Mouse (Mus musculus) heart, embryonic 12.5 days (tissue): ENCODE data around the gene Pank1. TPM values are rescaled to one million over a fixed set of nuclear protein-coding genes. Genes with fewer than 3 reads are reported as not detected.

Experiments used
- ATAC-seq: fragments of 200-750 bp; cut with Nextera tagmentation; 2 replicates; pipeline ENCODE4 v1.8.0; 2017; ENCODE audit warnings: moderate TSS enrichment, moderate library complexity; ENCODE audit not compliant: insufficient number of reproducible peaks, low FRiP score
- H3K27ac ChIP-seq: fragments of 300-500 bp; sonication (generic); 2 replicates; pipeline ENCODE4 v1.5.1; 2016; ENCODE audit warnings: mild to moderate bottlenecking, moderate library complexity; ENCODE audit not compliant: poor library complexity, severe bottlenecking
- H3K27me3 ChIP-seq: fragments of 300-500 bp; sonication (generic); replicated peaks from 2 replicates; pipeline ENCODE4 v1.6.1; 2016; ENCODE audit warnings: mild to moderate bottlenecking, moderate library complexity
- H3K36me3 ChIP-seq: fragments of 300-500 bp; sonication (generic); 2 replicates; pipeline ENCODE4 v1.6.1; 2016; ENCODE audit warnings: mild to moderate bottlenecking, moderate library complexity
- H3K4me1 ChIP-seq: fragments of 300-500 bp; sonication (generic); replicated peaks from 2 replicates; pipeline ENCODE4 v1.6.1; 2016; ENCODE audit warnings: mild to moderate bottlenecking
- H3K4me2 ChIP-seq: fragments of 300-500 bp; sonication (generic); 2 replicates; pipeline ENCODE4 v1.6.1; 2016; ENCODE audit warnings: mild to moderate bottlenecking, moderate library complexity
- H3K4me3 ChIP-seq: fragments of 300-500 bp; sonication (generic); 2 replicates; pipeline ENCODE4 v1.5.1; 2016; ENCODE audit warnings: mild to moderate bottlenecking
- H3K9ac ChIP-seq: fragments of 300-500 bp; sonication (generic); 2 replicates; pipeline ENCODE4 v1.6.1; 2016; ENCODE audit warnings: mild to moderate bottlenecking, moderate library complexity
- H3K9me3 ChIP-seq: fragments of 300-500 bp; sonication (generic); replicated peaks from 2 replicates; pipeline ENCODE4 v1.6.1; 2016; ENCODE audit warnings: mild to moderate bottlenecking, moderate library complexity
- WGBS: fragments of 180-500 bp; shearing (Covaris S2); methylation state at CpG from one replicate; pipeline ENCODE4 v1.1.7; 2016; 5-methylcytosine and 5-hydroxymethylcytosine counted together
- polyA plus RNA-seq: library from polyadenylated mRNA; unstranded; fragments of >200 nt; fragmentation: Nextera tagmentation; extraction: Ambion mirVana; gene quantifications from 2 replicates; pipeline ENCODE4 v1.2.1, GENCODE M21; 2016

Pank1 gene
- polyA plus RNA-seq, 1 experiment from 2014 or later = 13.9 TPM

DNA sequence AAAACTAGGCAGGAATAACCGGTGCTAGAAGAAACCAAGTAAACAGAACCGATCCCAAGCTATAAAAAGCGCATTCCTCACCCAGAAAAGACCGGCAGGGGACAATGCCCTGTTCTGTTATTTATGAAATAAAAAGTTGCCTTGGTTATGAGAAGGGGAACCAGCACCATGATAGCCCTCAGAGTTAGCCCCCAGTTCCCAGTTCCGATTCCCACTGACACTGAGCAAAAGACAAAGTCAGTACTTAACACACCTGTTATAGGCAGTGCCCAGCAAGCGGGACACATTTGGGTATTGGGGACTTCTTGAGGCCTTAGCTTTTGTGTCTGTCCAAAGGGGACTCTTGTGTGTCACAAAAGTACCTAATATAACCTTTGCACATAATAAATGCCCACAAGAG, 369 bp upstream of the Pank1 start:
- H3K9ac ChIP-seq = peak overlapping the region; percentile 99
- peak overlapping the region; percentile 99 for H3K27ac ChIP-seq
- H3K4me3 ChIP-seq = peak overlapping the region; percentile 98
- H3K4me1 ChIP-seq = peaks cover 18% of the 10 kb centered on the region
- peak overlapping the region; percentile 82 for H3K4me2 ChIP-seq
- no peaks in the 10 kb centered on the region for H3K27me3 ChIP-seq
- whole genome bisulfite sequencing = 20% methylated on average over 6 of the region's 6 CpGs
- no peaks in the 10 kb centered on the region for H3K9me3 ChIP-seq
- no peaks in the 10 kb centered on the region for H3K36me3 ChIP-seq
- ATAC-seq = no peak

DNA sequence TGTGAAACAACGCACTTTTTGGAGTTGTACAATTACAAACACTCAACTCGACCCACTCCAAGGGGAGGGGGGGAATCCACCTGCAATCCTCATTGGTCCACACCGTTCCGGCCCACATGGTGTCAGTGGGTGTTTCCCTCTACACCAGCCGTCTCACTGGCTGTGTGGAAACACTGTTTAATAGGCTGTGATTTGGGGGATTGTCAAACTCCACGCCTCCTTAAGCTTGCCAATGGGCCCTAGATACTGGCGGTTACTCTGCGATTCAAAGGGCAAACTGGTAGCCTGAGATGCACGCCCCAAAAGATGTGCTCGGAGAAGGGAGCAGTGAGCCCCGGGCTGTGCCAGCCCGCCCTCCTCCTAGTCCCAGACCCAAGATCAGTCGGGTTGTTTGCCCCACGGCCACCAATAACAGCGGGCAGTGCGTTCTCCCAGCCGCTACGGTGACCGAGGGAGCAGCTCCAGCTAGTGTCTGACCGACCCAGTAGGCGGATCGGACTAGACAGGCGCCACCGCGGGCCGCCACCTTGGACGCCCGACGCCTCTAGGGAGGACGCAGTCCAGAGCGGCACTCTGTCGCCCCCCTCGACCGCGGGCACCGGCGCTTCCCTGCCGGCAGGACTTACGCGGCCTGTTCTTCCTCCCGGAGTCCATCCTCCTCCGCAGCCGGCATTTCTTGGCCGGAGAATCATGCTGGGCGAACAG, 1.2 kb downstream of the Pank1 start:
- H3K4me1 ChIP-seq = peaks cover 18% of the 10 kb centered on the region
- under 1% methylated on average over 39 of the region's 45 CpGs for WGBS
- peak; percentile 95 for ATAC-seq
- H3K4me3 ChIP-seq = peak overlapping the region; percentile 98
- H3K27ac ChIP-seq = peak overlapping the region; percentile 99
- no peaks in the 10 kb centered on the region for H3K9me3 ChIP-seq
- peak overlapping the region; percentile 82 for H3K4me2 ChIP-seq
- peak overlapping the region; percentile 99 for H3K9ac ChIP-seq
- no peaks in the 10 kb centered on the region for H3K27me3 ChIP-seq
- H3K36me3 ChIP-seq = no peaks in the 10 kb centered on the region

- H3K36me3 ChIP-seq = no peaks in the 10 kb centered on the region
- no peaks in the 10 kb centered on the region for H3K9me3 ChIP-seq
- 0 out of 2 replicates have a peak overlapping the region, but pooled peaks have one; percentile 8 for H3K4me3 ChIP-seq
- H3K27ac ChIP-seq = no peak overlapping the region
- 61% methylated on average over 7 of the region's 7 CpGs for WGBS
- ATAC-seq = no peak
- H3K27me3 ChIP-seq = no peaks in the 10 kb centered on the region
- H3K4me2 ChIP-seq = peak overlapping the region; percentile 40
- no peak overlapping the region for H3K9ac ChIP-seq
- H3K4me1 ChIP-seq = peaks cover 18% of the 10 kb centered on the region
These were observed 2.6 kb downstream of the Pank1 start for GRCm38 (mm10) chr19:34876676-34877075.

- Histone ChIP-seq H3K9me3 (no peaks in the 10 kb centered on the region), H3K4me3 (no peak overlapping the region), H3K27me3 (no peaks in the 10 kb centered on the region), H3K4me2 (no peak overlapping the region), H3K27ac (no peak overlapping the region), H3K9ac (no peak overlapping the region), H3K4me1 (peaks cover 8% of the 10 kb centered on the region; the same call in 1 of the 2 replicates), H3K36me3 (no peaks in the 10 kb centered on the region)
- 72% methylated on average over 3 of the region's 3 CpGs for WGBS
- no peak for ATAC-seq
These were observed 9.9 kb downstream of the Pank1 start for GRCm38 (mm10) chr19:34869375-34869774.

- 84% methylated on average over 8 of the region's 8 CpGs for WGBS
- no peak overlapping the region for H3K27ac ChIP-seq
- H3K36me3 ChIP-seq = no peaks in the 10 kb centered on the region
- H3K9ac ChIP-seq = no peak overlapping the region
- H3K4me1 ChIP-seq = peaks cover 8% of the 10 kb centered on the region; the same call in 1 of the 2 replicates
- no peaks in the 10 kb centered on the region for H3K9me3 ChIP-seq
- no peak for ATAC-seq
- no peaks in the 10 kb centered on the region for H3K27me3 ChIP-seq
- no peak overlapping the region for H3K4me2 ChIP-seq
- H3K4me3 ChIP-seq = no peak overlapping the region
These were observed 11.0 kb downstream of the Pank1 start for GRCm38 (mm10) chr19:34868093-34868741.

DNA sequence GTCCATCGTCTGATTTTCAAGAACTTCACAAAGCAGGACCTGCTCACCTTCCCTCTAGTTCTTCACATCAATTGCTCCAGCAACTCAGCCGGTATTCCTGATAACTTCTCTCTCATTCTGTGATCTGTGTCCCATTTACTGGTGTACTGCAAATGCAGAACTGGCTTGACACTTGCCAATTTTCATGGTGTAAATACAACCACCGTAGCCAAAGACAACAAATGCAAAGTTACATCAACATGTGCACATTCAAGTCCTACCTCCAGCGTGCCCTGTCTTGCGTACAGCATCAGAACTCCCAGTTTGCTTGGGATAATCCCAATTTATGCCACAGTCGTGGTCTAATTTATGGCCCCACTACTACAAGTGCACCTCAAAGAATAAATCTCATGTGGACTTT, 15.5 kb downstream of the Pank1 start:
- H3K9me3 ChIP-seq = no peaks in the 10 kb centered on the region
- no peak for ATAC-seq
- peaks cover 36% of the 10 kb centered on the region for H3K4me1 ChIP-seq
- H3K36me3 ChIP-seq = no peaks in the 10 kb centered on the region
- no peaks in the 10 kb centered on the region for H3K27me3 ChIP-seq
- H3K27ac ChIP-seq = no peak overlapping the region
- H3K4me2 ChIP-seq = no peak overlapping the region
- 80% methylated on average over 6 of the region's 6 CpGs for WGBS
- no peak overlapping the region for H3K4me3 ChIP-seq
- no peak overlapping the region for H3K9ac ChIP-seq

DNA sequence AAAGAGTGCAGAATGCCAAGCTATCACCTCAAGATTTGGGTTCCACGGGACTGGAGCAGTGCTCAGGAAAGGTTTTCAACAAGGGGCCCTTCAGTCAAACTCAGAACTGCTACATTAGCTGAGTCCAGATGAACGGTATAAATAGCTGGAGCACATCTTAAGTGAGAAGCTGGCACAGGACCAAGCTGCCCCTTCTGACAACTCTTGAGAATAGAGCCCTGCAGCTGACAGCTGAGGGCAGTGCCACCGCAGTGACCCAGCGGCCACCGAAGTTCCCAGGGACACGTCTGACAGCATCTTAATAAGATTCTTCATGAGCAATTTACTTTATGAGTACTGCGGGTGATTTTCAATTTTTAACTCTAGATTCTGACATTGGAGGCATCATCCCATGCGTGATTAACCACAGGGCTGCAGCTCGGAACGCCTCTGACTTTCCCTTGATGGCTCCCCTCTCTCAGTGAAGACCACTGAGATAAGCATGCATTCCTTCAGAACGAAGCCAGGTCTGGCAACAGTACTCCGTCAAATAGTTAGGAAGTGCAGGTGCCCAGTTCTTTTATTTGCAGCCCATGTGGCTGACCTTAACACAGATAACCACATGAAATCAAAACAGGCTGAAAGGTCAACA, 23.1 kb downstream of the Pank1 start:
- Histone ChIP-seq H3K4me1 (peaks cover 50% of the 10 kb centered on the region), H3K9me3 (no peaks in the 10 kb centered on the region), H3K4me2 (peak overlapping the region; percentile 55), H3K36me3 (no peaks in the 10 kb centered on the region), H3K27me3 (no peaks in the 10 kb centered on the region), H3K4me3 (peak overlapping the region; percentile 26; the same call in 1 of the 2 replicates), H3K27ac (peak overlapping the region; percentile 85), H3K9ac (no peak overlapping the region)
- peak; percentile 67; the same call in 1 of the 2 replicates for ATAC-seq
- 27% methylated on average over 12 of the region's 12 CpGs for WGBS

GRCm38 (mm10) chr19:34851161-34851560, 28.1 kb downstream of the Pank1 start:
- no peak overlapping the region for H3K4me2 ChIP-seq
- ATAC-seq = no peak
- H3K9ac ChIP-seq = no peak overlapping the region
- no peak overlapping the region for H3K27ac ChIP-seq
- no peak overlapping the region for H3K4me3 ChIP-seq
- H3K36me3 ChIP-seq = no peaks in the 10 kb centered on the region
- no peaks in the 10 kb centered on the region for H3K9me3 ChIP-seq
- H3K4me1 ChIP-seq = peaks cover 24% of the 10 kb centered on the region
- no peaks in the 10 kb centered on the region for H3K27me3 ChIP-seq
- WGBS = 85% methylated on average over 3 of the region's 3 CpGs

DNA sequence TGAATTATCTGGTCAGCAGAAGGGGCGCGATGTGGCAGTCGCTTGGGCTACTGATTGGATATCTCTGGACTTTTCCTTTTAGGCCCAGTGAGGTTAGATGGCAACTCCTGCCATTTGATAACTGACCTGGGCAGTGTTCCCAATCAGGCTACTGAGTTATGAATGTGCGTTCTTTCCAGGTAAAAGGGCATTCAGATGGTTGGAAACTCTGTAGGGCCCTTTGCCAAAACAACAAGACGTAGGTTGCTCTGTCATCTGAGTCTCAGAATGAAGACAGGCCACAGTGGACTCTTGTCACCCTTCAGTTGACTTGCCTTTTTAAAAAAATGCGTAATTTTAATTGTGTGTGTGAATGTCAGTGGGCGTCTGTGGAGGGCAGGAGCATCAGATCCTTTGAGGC, 29.8 kb downstream of the Pank1 start:
- no peak overlapping the region for H3K9ac ChIP-seq
- no peaks in the 10 kb centered on the region for H3K36me3 ChIP-seq
- ATAC-seq = no peak
- H3K4me1 ChIP-seq = peaks cover 20% of the 10 kb centered on the region
- no peak overlapping the region for H3K4me2 ChIP-seq
- no peaks in the 10 kb centered on the region for H3K27me3 ChIP-seq
- H3K4me3 ChIP-seq = no peak overlapping the region
- no peak overlapping the region for H3K27ac ChIP-seq
- no peaks in the 10 kb centered on the region for H3K9me3 ChIP-seq
- 90% methylated on average over 7 of the region's 7 CpGs for WGBS

GRCm38 (mm10) chr19:34848164-34848563, 31.1 kb downstream of the Pank1 start:
- Histone ChIP-seq H3K4me2 (no peak overlapping the region), H3K36me3 (no peaks in the 10 kb centered on the region), H3K9me3 (no peaks in the 10 kb centered on the region), H3K27me3 (no peaks in the 10 kb centered on the region), H3K9ac (no peak overlapping the region), H3K27ac (no peak overlapping the region), H3K4me3 (no peak overlapping the region), H3K4me1 (peaks cover 26% of the 10 kb centered on the region)
- no peak for ATAC-seq
- 66% methylated on average over 9 of the region's 9 CpGs for WGBS

GRCm38 (mm10) chr19:34847103-34847502, 32.2 kb downstream of the Pank1 start:
- H3K9me3 ChIP-seq = no peaks in the 10 kb centered on the region
- peaks cover 36% of the 10 kb centered on the region for H3K4me1 ChIP-seq
- ATAC-seq = no peak
- H3K9ac ChIP-seq = no peak overlapping the region
- 0 out of 2 replicates have a peak overlapping the region, but pooled peaks have one; percentile 28 for H3K4me2 ChIP-seq
- no peak overlapping the region for H3K27ac ChIP-seq
- H3K27me3 ChIP-seq = no peaks in the 10 kb centered on the region
- H3K36me3 ChIP-seq = no peaks in the 10 kb centered on the region
- no peak overlapping the region for H3K4me3 ChIP-seq
- 65% methylated on average over 3 of the region's 3 CpGs for WGBS
